Mouse (Mus musculus) small intestine, adult 2 months (tissue): ENCODE data around the gene Gm28635. TPM values are rescaled to one million over a fixed set of nuclear protein-coding genes. Genes with fewer than 3 reads are reported as not detected.
A peak's percentile ranks its signal among the peaks of the same experiment; 100 is the strongest.

Experiments
- H3K27ac ChIP-seq: fragments of 200-500 bp; 2 replicates; pipeline ENCODE4 v1.5.1; 2012; ENCODE audit warnings: low read depth, low read length, control low read depth, inconsistent platforms; ENCODE audit not compliant: insufficient read depth
- H3K27me3 ChIP-seq: fragments of 200-500 bp; 2 replicates; pipeline ENCODE4 v1.6.1; 2012; ENCODE audit warnings: mild to moderate bottlenecking, moderate library complexity, low read length, inconsistent platforms; ENCODE audit not compliant: control insufficient read depth, insufficient read depth
- H3K36me3 ChIP-seq: fragments of 200-500 bp; 2 replicates; pipeline ENCODE4 v1.6.1; 2012; ENCODE audit warnings: mild to moderate bottlenecking, low read length, control low read depth, inconsistent platforms; ENCODE audit not compliant: control insufficient read depth, insufficient read depth
- H3K4me1 ChIP-seq: fragments of 200-500 bp; 2 replicates; pipeline ENCODE4 v1.6.1; 2012; ENCODE audit warnings: low read length, inconsistent platforms, mixed read lengths; ENCODE audit not compliant: control insufficient read depth, insufficient read depth, insufficient read length
- H3K4me3 ChIP-seq: fragments of 200-500 bp; 2 replicates; pipeline ENCODE4 v1.5.1; 2012; ENCODE audit warnings: low read depth, mild to moderate bottlenecking, control low read depth, inconsistent platforms, low read length, moderate library complexity
- CTCF ChIP-seq: fragments of 200-500 bp; IDR thresholded peaks from 2 replicates; pipeline ENCODE4 v1.5.1; 2012; ENCODE audit warnings: low read depth, mild to moderate bottlenecking, control low read depth, inconsistent platforms, low read length, moderate library complexity, mixed read lengths; ENCODE audit not compliant: insufficient replicate concordance, insufficient read length; ENCODE audit errors: extremely low read depth
- POLR2A ChIP-seq: fragments of 200-500 bp; IDR thresholded peaks from 2 replicates; pipeline ENCODE4 v1.6.1; 2012; ENCODE audit warnings: low read depth, mild to moderate bottlenecking, control low read depth, inconsistent platforms, low read length, moderate library complexity
- WGBS: fragments of 180-500 bp; shearing (Covaris S2); methylation state at CpG from one replicate; pipeline ENCODE4 v1.1.7; 2018; 5-methylcytosine and 5-hydroxymethylcytosine counted together
- polyA plus RNA-seq: library from polyadenylated mRNA; depleted of rRNA; stranded (reverse); fragments of >200 nt; gene quantifications from 2 replicates; pipeline ENCODE4 v1.2.3, GENCODE M21; 2012; rRNA removed

Gm28635 gene
- not detected in 2 replicates for polyA plus RNA-seq

GRCm38 (mm10) chr2:84677968-84678880 is at the start of gene Gm28635, which contains the start of gene Med19:
Gene Gm28635 (minus strand): TSS chr2:84678041.
Gene Med19 (plus strand): TSS chr2:84678402.
- peaks cover 21% of the 10 kb centered on the region for H3K36me3 ChIP-seq
- H3K27ac ChIP-seq, result peak within 1 kb of the TSS; percentile 58
- peak within 1 kb of the TSS; percentile 76 for H3K4me3 ChIP-seq
- H3K4me1 ChIP-seq, result no peaks in the 10 kb centered on the region
- H3K27me3 ChIP-seq, result no peaks in the 10 kb centered on the region
- under 1% methylated on average over 44 of the region's 44 CpGs for WGBS
- peak; percentile 49; the same call in 1 of the 2 replicates for TF ChIP-seq POLR2A
- no peak for TF ChIP-seq CTCF

GRCm38 (mm10) chr2:84727172-84727858 is 49.5 kb upstream of the Gm28635 start, which contains the start of gene Clp1:
Gene Clp1 (minus strand): TSS chr2:84727350.
- peaks cover 16% of the 10 kb centered on the region for H3K36me3 ChIP-seq
- peaks cover 9% of the 10 kb centered on the region for H3K4me1 ChIP-seq
- no peak for TF ChIP-seq CTCF
- TF ChIP-seq POLR2A, result peak; percentile 93
- H3K27me3 ChIP-seq, result no peaks in the 10 kb centered on the region
- WGBS, result under 1% methylated on average over 39 of the region's 39 CpGs
- H3K4me3 ChIP-seq, result peak within 1 kb of the TSS; percentile 68
- H3K27ac ChIP-seq, result peak within 1 kb of the TSS; percentile 86

GRCm38 (mm10) chr2:84726716-84727115 is 48.9 kb upstream of the Gm28635 start:
- Histone ChIP-seq H3K4me1 (peaks cover 9% of the 10 kb centered on the region), H3K4me3 (peak overlapping the region; percentile 68), H3K36me3 (peaks cover 16% of the 10 kb centered on the region), H3K27ac (peak overlapping the region; percentile 20; the same call in 1 of the 2 replicates), H3K27me3 (no peaks in the 10 kb centered on the region)
- no peak for TF ChIP-seq POLR2A
- TF ChIP-seq CTCF, result no peak
- under 1% methylated on average over 9 of the region's 9 CpGs for WGBS

GRCm38 (mm10) chr2:84725770-84726169 is 47.9 kb upstream of the Gm28635 start:
- no peak for TF ChIP-seq POLR2A
- no peak for TF ChIP-seq CTCF

GRCm38 (mm10) chr2:84723856-84724255 is 46.0 kb upstream of the Gm28635 start:
- Histone ChIP-seq H3K36me3 (peaks cover 21% of the 10 kb centered on the region), H3K4me1 (peaks cover 9% of the 10 kb centered on the region), H3K27me3 (no peaks in the 10 kb centered on the region), H3K4me3 (no peak overlapping the region), H3K27ac (no peak overlapping the region)
- WGBS, result 89% methylated on average over 14 of the region's 14 CpGs
- no peak for TF ChIP-seq CTCF
- TF ChIP-seq POLR2A, result no peak

More at GRCm38 (mm10) chr2:84725770-84726169, 47.9 kb upstream of the Gm28635 start:
- Histone ChIP-seq H3K4me1 (peaks cover 9% of the 10 kb centered on the region), H3K27me3 (no peaks in the 10 kb centered on the region), H3K4me3 (no peak overlapping the region), H3K36me3 (peaks cover 20% of the 10 kb centered on the region), H3K27ac (no peak overlapping the region)
- 90% methylated on average over 10 of the region's 10 CpGs for WGBS

GRCm38 (mm10) chr2:84721182-84721581 is 43.3 kb upstream of the Gm28635 start:
- H3K36me3 ChIP-seq, result peaks cover 21% of the 10 kb centered on the region
- no peaks in the 10 kb centered on the region for H3K27me3 ChIP-seq
- 72% methylated on average over 3 of the region's 3 CpGs for WGBS
- H3K27ac ChIP-seq, result no peak overlapping the region
- TF ChIP-seq POLR2A (no peak), CTCF (no peak)
- H3K4me1 ChIP-seq, result peaks cover 12% of the 10 kb centered on the region
- H3K4me3 ChIP-seq, result no peak overlapping the region

- Histone ChIP-seq H3K4me1 (peaks cover 10% of the 10 kb centered on the region), H3K27me3 (no peaks in the 10 kb centered on the region), H3K36me3 (peaks cover 20% of the 10 kb centered on the region), H3K27ac (no peak overlapping the region), H3K4me3 (no peak overlapping the region)
- WGBS, result 91% methylated on average over 2 of the region's 2 CpGs
- no peak for TF ChIP-seq POLR2A
- TF ChIP-seq CTCF, result no peak
Measured at GRCm38 (mm10) chr2:84720718-84721117, 42.9 kb upstream of the Gm28635 start.
